Mouse (Mus musculus): ENCODE measurements around the gene Slc22a20.

DNA sequence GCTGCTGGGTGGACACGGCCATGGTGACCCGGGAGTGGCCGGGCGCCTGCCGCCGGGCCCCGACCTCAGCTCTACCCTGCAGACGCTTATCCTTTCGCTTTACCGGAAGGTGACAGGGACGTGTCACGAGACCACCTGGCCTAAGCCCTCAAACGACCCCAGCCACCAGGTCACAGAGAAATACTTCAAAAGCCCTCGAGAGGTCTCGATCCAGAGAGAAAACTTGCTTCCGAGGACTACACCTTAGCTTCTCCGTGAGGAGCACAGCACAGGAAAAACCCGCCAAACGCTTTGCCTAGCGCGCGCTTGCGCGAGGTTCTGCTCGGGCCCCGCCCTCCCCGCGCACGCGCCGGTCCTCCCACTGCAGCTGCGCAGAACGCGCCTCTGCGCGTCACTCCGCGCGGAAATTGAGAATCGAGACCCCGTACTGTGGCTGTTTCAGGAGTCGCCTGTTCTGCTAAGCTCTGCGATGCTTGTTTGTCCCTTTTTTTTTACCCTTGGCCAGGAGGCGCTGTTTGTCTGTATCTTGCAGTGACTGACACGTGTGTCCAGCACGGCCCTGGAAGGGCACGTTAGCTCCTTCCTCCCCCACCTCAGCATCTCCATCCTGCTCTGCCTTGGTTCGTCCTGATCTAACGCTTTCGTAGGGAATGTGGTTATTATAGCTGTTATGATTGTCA is 21.9 kb downstream of the Slc22a20 start, which contains the start of gene Pola2:
- TF ChIP-seq CTCF (IDR thresholded peaks at IDR 0.05; ENCODE audit: low read depth, low read length) (no peak), POLR2A (IDR thresholded peaks at IDR 0.05; ENCODE audit: insufficient read depth, low read length) (peak; percentile 80), EP300 (IDR thresholded peaks at IDR 0.05; ENCODE audit: insufficient read depth, low read depth, low read length) (0 out of 2 replicates have a peak, but pooled peaks have one; percentile 32)

Data from ES-Bruce4 (cell line).